Mouse (Mus musculus) layer of hippocampus, adult 2 months (tissue): ENCODE measurements at regions not wholly inside any gene's neighbourhood (a gene's known extent, or its start where the extent isn't known, plus 50 kb on each side); places are given as distances from the start of the nearest gene placed in this dataset.
A peak's percentile ranks its signal among the peaks of the same experiment; 100 is the strongest.
"Not testable (repeated sequence)": the region's sequence is repeated elsewhere in the genome, so short reads cannot be mapped to it uniquely, and the experiment has no call there.

Experiments used
- DNase-seq, 2 experiments: peaks; one replicate each; pipeline ENCODE4 v3.0.0; 2022; ENCODE audit warnings: low spot score in 2 of 2
- H3K27ac ChIP-seq: fragments of 200-600 bp; 2 replicates; pipeline ENCODE4 v1.8.1; 2022
- H3K4me3 ChIP-seq: fragments of 200-600 bp; 2 replicates; pipeline ENCODE4 v1.8.1; 2022; ENCODE audit warnings: mild to moderate bottlenecking
- CTCF ChIP-seq: fragments of 200-600 bp; conservative IDR thresholded peaks from 2 replicates; pipeline ENCODE4 v1.8.1; 2022; ENCODE audit warnings: antibody characterized with exemption, mild to moderate bottlenecking, moderate library complexity

DNA sequence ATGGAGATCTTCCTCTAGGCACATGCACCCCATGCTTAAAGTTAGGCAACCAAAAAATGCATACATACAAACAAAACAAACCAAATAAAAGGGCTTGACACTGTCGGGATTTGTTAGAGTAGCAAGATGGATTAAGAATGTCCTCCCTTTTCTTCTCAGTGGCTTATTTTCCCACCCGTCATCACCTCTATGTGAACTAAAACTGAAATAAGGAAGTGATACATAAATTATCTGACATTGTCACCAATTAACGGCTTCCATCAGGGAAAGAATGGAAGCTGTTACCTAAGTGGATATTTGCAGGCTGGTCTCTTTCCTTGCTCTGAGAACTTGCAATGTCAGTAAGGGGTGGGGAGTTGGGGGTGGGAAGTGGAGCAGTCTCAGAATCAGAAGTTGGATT, 541.5 kb downstream of the Diaph3 start:
- H3K27ac ChIP-seq: no peak overlapping the region
- no peak overlapping the region for H3K4me3 ChIP-seq
- no peak for DNase-seq
- TF ChIP-seq CTCF: no peak

GRCm38 (mm10) chr14:86588525-86588924, 552.5 kb downstream of the Diaph3 start:
- Histone ChIP-seq H3K4me3 (no peak overlapping the region), H3K27ac (no peak overlapping the region)
- DNase-seq: no peak
- no peak for TF ChIP-seq CTCF

- H3K27ac ChIP-seq, H3K4me3 ChIP-seq, DNase-seq: not testable (repeated sequence)
Observed at GRCm38 (mm10) chr14:86585959-86586358, 555.1 kb downstream of the Diaph3 start.

DNA sequence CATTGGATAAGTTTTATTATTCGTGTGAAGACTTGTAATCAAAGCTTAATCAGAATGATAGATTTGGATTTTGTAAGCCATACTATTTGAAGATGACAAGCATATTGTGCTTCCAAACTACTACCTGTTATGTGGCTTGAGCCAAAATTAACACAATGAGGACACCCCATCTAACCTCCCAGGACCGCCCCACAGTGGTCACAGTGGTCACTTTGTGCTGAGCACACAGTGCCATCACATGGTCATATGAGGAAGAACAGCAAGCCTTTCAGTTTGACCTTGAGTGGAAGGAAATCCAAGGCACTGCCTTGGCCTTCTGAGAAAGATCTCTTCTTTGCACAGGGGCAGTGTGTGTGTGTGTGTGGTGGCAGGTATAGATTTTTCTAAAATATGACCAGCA, 578.3 kb downstream of the Diaph3 start:
- Histone ChIP-seq H3K27ac (no peak overlapping the region), H3K4me3 (no peak overlapping the region)
- no peak for DNase-seq
- TF ChIP-seq CTCF: peak; percentile 77

- no peak for TF ChIP-seq CTCF
- no peak for DNase-seq
- no peak overlapping the region for H3K4me3 ChIP-seq
- no peak overlapping the region for H3K27ac ChIP-seq
Observed at GRCm38 (mm10) chr14:86537992-86538391, 603.0 kb downstream of the Diaph3 start.

- no peak overlapping the region for H3K4me3 ChIP-seq
- TF ChIP-seq CTCF: no peak
- no peak for DNase-seq
- no peak overlapping the region for H3K27ac ChIP-seq
Observed at GRCm38 (mm10) chr14:86536341-86537027, 604.6 kb downstream of the Diaph3 start.

DNA sequence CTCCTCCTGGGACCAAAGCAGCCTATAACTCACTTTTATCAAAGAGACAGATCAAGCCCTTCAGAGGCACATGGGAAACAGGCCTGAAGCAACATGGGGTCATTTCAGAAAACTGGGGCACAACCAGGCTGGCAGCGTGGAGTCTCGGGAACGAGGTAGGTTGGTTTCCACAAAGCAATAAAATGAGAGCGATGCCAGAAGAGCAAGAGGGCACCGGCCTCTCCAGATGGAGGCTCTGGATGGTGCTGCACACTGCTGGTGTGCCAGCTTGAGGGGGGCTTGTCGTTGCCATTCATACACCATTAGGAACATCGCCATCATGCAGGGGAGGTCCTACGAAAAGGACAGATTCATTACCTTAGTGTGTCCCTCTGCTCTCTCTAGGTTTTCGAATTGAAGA, 630.6 kb downstream of the Diaph3 start:
- TF ChIP-seq CTCF: no peak
- Histone ChIP-seq H3K27ac (no peak overlapping the region), H3K4me3 (no peak overlapping the region)
- DNase-seq: no peak

- no peak for TF ChIP-seq CTCF
Observed at GRCm38 (mm10) chr14:86509686-86510085, 631.3 kb downstream of the Diaph3 start.

DNA sequence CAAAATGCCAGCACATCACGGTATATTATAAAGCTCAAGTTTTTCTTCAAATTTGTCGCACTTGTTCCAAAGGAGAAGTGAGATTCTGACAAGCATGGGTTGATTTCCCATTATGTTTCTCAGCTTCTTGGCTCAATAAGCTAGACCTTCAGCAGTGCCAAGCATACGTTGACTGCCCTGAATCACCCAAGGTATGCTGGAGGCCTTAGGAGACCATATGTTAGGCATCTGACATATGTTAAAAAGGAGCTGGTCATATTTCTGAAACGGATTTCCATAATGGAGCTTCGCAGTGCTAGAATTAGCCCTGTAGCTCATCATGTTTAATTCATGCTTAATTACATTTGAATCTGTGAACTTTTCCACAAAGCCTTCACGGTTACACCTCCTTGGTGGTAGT, 634.7 kb downstream of the Diaph3 start:
- no peak overlapping the region for H3K27ac ChIP-seq
- DNase-seq: no peak
- H3K4me3 ChIP-seq: no peak overlapping the region
- TF ChIP-seq CTCF: no peak

More at GRCm38 (mm10) chr14:86509686-86510085, 631.3 kb downstream of the Diaph3 start:
- no peak overlapping the region for H3K4me3 ChIP-seq
- peak in 1 of 2 experiments; percentile 15 for DNase-seq
- no peak overlapping the region for H3K27ac ChIP-seq

- H3K27ac ChIP-seq: peak overlapping the region; percentile 79
- no peak overlapping the region for H3K4me3 ChIP-seq
- no peak for TF ChIP-seq CTCF
- no peak for DNase-seq
Observed at GRCm38 (mm10) chr14:86490826-86491225, 650.2 kb downstream of the Diaph3 start.

GRCm38 (mm10) chr14:86489872-86490631, 651.0 kb downstream of the Diaph3 start:
- H3K4me3 ChIP-seq: peak overlapping the region; percentile 15; the same call in 1 of the 2 replicates
- DNase-seq: peak; percentile 26 to 36
- H3K27ac ChIP-seq: peak overlapping the region; percentile 79
- 0 out of 2 replicates have a peak, but pooled peaks have one; percentile 11 for TF ChIP-seq CTCF

- Histone ChIP-seq H3K4me3 (peak overlapping the region; percentile 15; the same call in 1 of the 2 replicates), H3K27ac (peak overlapping the region; percentile 79)
- no peak for TF ChIP-seq CTCF
- DNase-seq: peak; percentile 55 to 70
Observed at GRCm38 (mm10) chr14:86489044-86489816, 651.8 kb downstream of the Diaph3 start.
